Mouse (Mus musculus) neural tube, embryonic 12.5 days (tissue): ENCODE measurements around the gene Mecom. TPM values are rescaled to one million over a fixed set of nuclear protein-coding genes. Genes with fewer than 3 reads are reported as not detected.

Experiments used
- ATAC-seq: fragments of 200-750 bp; cut with Nextera tagmentation; 2 replicates; pipeline ENCODE4 v1.8.0; 2017; ENCODE audit warnings: low read depth, mild to moderate bottlenecking, moderate TSS enrichment, moderate library complexity; ENCODE audit not compliant: low FRiP score
- H3K27ac ChIP-seq: fragments of 300-500 bp; sonication (generic); 2 replicates; pipeline ENCODE4 v1.5.1; 2016
- H3K27me3 ChIP-seq: fragments of 300-500 bp; sonication (generic); replicated peaks from 2 replicates; pipeline ENCODE4 v1.6.1; 2016; ENCODE audit warnings: mild to moderate bottlenecking
- H3K36me3 ChIP-seq: fragments of 300-500 bp; sonication (generic); 2 replicates; pipeline ENCODE4 v1.6.1; 2016; ENCODE audit warnings: mild to moderate bottlenecking
- H3K4me1 ChIP-seq: fragments of 300-500 bp; sonication (generic); 2 replicates; pipeline ENCODE4 v1.6.1; 2016
- H3K4me2 ChIP-seq: fragments of 300-500 bp; sonication (generic); replicated peaks from 2 replicates; pipeline ENCODE4 v1.6.1; 2016; ENCODE audit warnings: mild to moderate bottlenecking
- H3K4me3 ChIP-seq: fragments of 300-500 bp; sonication (generic); 2 replicates; pipeline ENCODE4 v1.5.1; 2016
- H3K9ac ChIP-seq: fragments of 300-500 bp; sonication (generic); 2 replicates; pipeline ENCODE4 v1.6.1; 2016; ENCODE audit warnings: mild to moderate bottlenecking
- H3K9me3 ChIP-seq: fragments of 300-500 bp; sonication (generic); 2 replicates; pipeline ENCODE4 v1.6.1; 2016; ENCODE audit warnings: mild to moderate bottlenecking
- WGBS: fragments of 180-500 bp; shearing (Covaris S2); methylation state at CpG from one replicate; pipeline ENCODE4 v1.1.7; 2016; 5-methylcytosine and 5-hydroxymethylcytosine counted together
- polyA plus RNA-seq: library from polyadenylated mRNA; unstranded; fragments of >200 nt; fragmentation: Nextera tagmentation; extraction: Ambion mirVana; gene quantifications from 2 replicates; pipeline ENCODE4 v1.2.1, GENCODE M21; 2016

The Mecom gene
- polyA plus RNA-seq, 1 experiment from 2014 or later, result 16.1 TPM

DNA sequence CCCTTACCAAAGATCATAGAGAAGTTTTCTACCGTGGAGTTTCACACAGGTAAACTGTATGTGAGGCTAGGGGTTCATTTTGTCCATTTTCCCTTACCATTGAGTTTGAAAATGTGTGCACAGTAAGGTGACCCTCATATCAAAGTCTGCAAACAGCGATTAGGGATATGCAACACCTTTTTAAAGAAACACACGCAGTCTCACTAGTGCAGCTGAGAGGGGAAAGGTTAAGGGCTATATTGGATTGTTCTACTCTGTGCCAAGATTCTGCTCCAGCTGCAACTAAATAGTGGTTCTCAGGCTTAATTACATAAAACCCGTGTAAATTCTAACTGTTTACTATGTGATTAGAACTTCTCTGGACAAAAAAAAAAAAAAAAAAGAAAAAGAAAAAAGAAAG lies 263.7 kb downstream of the Mecom start:
- 84% methylated on average over 4 of the region's 4 CpGs for WGBS
- Histone ChIP-seq H3K9me3 (no peaks in the 10 kb centered on the region), H3K4me1 (peaks cover 8% of the 10 kb centered on the region; the same call in 1 of the 2 replicates), H3K4me2 (no peak overlapping the region), H3K27ac (no peak overlapping the region), H3K36me3 (no peaks in the 10 kb centered on the region), H3K9ac (no peak overlapping the region), H3K27me3 (no peaks in the 10 kb centered on the region), H3K4me3 (no peak overlapping the region)
- ATAC-seq, result no peak

DNA sequence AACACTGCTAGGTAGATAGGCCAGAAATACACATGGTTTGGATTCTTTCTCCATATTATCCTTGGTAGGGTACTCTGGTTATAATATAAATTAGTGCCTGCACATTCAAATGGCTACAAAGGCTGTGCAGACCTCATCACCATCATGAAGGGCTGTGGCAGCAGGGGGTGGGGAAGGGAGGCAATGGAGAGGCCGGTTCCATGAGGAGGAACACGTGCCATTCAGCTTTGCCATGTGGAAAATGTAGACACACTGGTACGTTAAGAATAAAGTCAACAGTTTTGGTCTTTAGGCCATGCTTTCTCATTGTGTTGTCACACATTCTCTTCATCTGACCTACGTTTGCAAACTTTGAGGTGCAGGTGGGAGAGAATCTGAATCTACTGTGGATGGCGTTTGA lies 264.2 kb downstream of the Mecom start:
- Histone ChIP-seq H3K4me3 (no peak overlapping the region), H3K9me3 (no peaks in the 10 kb centered on the region), H3K4me1 (peaks cover 8% of the 10 kb centered on the region; the same call in 1 of the 2 replicates), H3K27ac (no peak overlapping the region), H3K36me3 (no peaks in the 10 kb centered on the region), H3K27me3 (no peaks in the 10 kb centered on the region), H3K4me2 (no peak overlapping the region), H3K9ac (no peak overlapping the region)
- WGBS, result 79% methylated on average over 5 of the region's 5 CpGs
- ATAC-seq, result no peak

DNA sequence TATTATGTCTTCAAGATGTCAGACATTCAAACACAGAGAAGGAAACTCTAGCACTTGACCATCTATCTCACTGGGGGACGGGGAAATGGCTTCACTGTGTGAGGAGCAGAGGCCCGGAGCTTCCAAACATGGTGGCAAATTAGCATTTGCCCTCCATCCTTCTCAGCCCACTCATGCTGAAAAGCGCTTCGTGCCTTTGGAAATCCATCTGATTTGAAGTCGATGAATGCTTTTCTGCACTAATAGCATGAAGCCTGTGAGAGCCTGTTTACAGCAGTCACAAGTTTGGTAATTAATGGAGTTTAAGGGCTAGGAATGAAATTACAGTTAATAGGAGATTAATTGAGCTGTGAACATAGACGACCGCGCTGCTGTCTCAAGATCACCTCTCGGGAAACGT lies 270.2 kb downstream of the Mecom start:
- Histone ChIP-seq H3K9ac (no peak overlapping the region), H3K27ac (no peak overlapping the region), H3K4me3 (no peak overlapping the region), H3K4me2 (no peak overlapping the region), H3K9me3 (no peaks in the 10 kb centered on the region), H3K4me1 (no peaks in the 10 kb centered on the region), H3K27me3 (no peaks in the 10 kb centered on the region), H3K36me3 (no peaks in the 10 kb centered on the region)
- ATAC-seq, result no peak
- WGBS, result 78% methylated on average over 10 of the region's 10 CpGs

DNA sequence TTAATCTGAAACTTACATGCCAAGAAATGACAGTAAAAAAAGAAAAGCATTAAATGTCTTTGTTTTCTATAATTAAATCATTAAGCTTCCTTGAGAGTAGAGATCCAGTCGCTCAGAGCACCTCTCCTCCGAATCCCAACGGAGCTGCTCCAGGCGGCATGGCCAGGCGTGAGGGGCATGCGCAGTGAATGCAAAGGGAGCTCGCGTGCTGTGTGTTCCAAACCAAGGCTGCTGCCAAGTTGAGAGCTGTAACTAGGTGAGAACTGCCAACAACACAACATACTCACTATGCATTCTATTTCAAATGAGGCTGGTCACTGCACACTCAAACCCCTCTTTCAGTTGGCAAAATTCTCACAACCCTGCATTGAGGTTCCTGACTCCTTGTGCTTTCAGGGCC lies 271.7 kb downstream of the Mecom start:
- Histone ChIP-seq H3K27ac (no peak overlapping the region), H3K36me3 (no peaks in the 10 kb centered on the region), H3K4me3 (no peak overlapping the region), H3K9ac (no peak overlapping the region), H3K4me1 (no peaks in the 10 kb centered on the region), H3K9me3 (no peaks in the 10 kb centered on the region), H3K4me2 (no peak overlapping the region), H3K27me3 (no peaks in the 10 kb centered on the region)
- no peak for ATAC-seq
- WGBS, result 91% methylated on average over 8 of the region's 8 CpGs

DNA sequence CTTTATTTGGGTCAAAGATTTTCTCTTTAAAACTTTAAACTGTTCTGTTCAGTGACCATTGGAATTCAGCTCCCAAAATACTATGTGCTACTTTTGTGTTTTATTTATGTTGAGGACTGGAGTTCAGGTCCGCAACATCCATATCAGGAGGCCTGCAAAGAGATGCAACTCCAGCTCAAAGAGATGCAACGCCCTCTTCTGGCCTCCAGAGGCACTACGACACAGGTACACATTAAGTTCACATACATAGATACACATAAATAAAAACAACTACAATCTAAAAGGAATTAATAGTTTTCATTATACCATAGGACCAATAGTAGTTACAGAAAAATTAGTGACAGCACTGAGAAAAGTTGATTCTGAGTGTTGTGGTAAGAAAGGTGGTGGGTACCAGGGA lies 278.6 kb downstream of the Mecom start:
- no peak for ATAC-seq
- Histone ChIP-seq H3K4me3 (no peak overlapping the region), H3K9me3 (no peaks in the 10 kb centered on the region), H3K4me2 (no peak overlapping the region), H3K9ac (no peak overlapping the region), H3K27me3 (no peaks in the 10 kb centered on the region), H3K36me3 (no peaks in the 10 kb centered on the region), H3K27ac (no peak overlapping the region), H3K4me1 (no peaks in the 10 kb centered on the region)
- 71% methylated on average over 3 of the region's 3 CpGs for WGBS

DNA sequence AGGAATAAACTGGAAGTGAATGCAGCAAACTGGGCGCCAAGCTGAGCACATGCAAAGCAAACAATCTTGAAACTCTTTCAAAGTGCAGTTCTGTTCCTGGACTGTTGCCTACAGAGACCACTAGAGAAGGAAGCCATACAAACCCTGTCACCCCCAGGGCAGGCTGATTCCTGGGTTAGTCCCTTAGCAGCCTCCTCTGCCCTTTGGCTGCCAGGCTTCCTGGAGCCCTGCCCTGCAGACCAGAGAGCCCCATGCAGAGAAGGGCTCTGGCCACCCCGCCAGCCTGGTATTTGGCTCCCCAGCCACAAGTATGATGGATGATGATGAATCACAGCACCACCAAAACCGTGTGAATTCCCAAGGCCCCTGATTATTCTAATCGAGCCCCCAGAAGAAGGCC lies 286.9 kb downstream of the Mecom start:
- ATAC-seq, result no peak
- Histone ChIP-seq H3K27me3 (no peaks in the 10 kb centered on the region), H3K27ac (no peak overlapping the region), H3K4me3 (no peak overlapping the region), H3K36me3 (no peaks in the 10 kb centered on the region), H3K4me1 (no peaks in the 10 kb centered on the region), H3K9me3 (no peaks in the 10 kb centered on the region), H3K9ac (no peak overlapping the region), H3K4me2 (no peak overlapping the region)
- 42% methylated on average over 4 of the region's 4 CpGs for WGBS

DNA sequence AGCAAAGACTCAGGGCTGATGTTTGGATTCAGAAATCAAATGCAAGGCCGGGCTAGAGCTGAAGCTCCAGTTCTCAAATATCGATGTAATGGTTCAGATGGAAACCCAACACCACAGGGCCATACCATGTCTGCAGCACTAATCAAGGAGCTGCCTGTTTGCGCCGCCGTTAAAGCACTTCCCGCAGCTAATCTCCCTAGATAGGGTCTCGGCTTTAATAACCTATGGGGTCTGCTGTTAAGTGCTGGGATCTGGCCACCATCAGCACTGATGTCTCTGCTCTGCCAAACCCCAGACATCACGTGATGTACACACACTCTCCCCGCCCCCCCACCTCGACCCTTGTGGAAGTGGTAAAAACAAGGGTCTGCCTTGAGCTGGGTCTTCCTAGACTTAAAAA lies 289.4 kb downstream of the Mecom start:
- no peak for ATAC-seq
- H3K9ac ChIP-seq, result no peak overlapping the region
- no peaks in the 10 kb centered on the region for H3K4me1 ChIP-seq
- no peaks in the 10 kb centered on the region for H3K27me3 ChIP-seq
- H3K4me2 ChIP-seq, result no peak overlapping the region
- H3K4me3 ChIP-seq, result no peak overlapping the region
- 70% methylated on average over 10 of the region's 10 CpGs for WGBS
- no peaks in the 10 kb centered on the region for H3K36me3 ChIP-seq
- no peak overlapping the region for H3K27ac ChIP-seq
- H3K9me3 ChIP-seq, result no peaks in the 10 kb centered on the region

DNA sequence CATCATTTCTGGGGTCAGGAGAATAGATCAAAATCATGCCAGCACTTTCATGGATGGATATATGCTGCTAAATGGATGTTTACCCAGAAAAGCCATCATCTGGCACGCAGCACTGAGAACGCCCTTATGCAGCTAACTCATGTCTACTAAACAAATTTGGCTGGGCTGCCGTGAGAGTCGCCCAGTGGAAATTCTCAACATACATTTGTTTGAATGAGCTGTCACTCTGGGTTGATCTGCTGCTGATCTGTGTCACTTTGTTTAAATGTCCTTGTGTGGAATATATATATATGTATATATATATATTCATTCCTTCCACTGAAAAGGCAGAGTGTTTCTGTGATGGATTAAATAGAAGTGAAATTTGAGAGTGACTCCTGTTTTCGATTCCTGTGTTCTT lies 290.0 kb downstream of the Mecom start:
- no peaks in the 10 kb centered on the region for H3K9me3 ChIP-seq
- no peaks in the 10 kb centered on the region for H3K27me3 ChIP-seq
- WGBS, result 78% methylated on average over 5 of the region's 5 CpGs
- no peak overlapping the region for H3K9ac ChIP-seq
- H3K27ac ChIP-seq, result no peak overlapping the region
- no peaks in the 10 kb centered on the region for H3K36me3 ChIP-seq
- no peak overlapping the region for H3K4me3 ChIP-seq
- ATAC-seq, result no peak
- H3K4me2 ChIP-seq, result no peak overlapping the region
- H3K4me1 ChIP-seq, result no peaks in the 10 kb centered on the region

DNA sequence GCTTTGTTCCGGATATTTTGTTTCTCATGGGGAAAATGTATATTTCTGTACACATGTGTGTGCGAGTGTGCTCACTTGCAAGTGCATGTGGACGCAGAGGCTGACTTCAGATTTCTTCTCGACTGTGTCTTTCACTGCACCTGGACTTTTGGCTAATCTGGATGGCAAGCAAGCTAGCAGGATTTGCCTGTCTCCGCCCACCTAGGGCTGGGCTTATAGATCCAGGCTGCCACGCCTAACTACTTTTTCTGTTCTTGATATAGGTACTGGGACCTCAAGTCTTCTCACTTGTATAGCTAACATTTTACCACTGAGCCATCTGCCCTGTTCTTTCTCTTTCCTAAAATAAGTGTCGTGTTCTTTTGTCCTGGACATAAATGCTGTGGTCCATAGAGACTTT lies 290.9 kb downstream of the Mecom start:
- H3K36me3 ChIP-seq, result no peaks in the 10 kb centered on the region
- H3K4me3 ChIP-seq, result no peak overlapping the region
- no peaks in the 10 kb centered on the region for H3K9me3 ChIP-seq
- H3K4me2 ChIP-seq, result no peak overlapping the region
- H3K27ac ChIP-seq, result no peak overlapping the region
- WGBS, result 85% methylated on average over 7 of the region's 7 CpGs
- H3K4me1 ChIP-seq, result no peaks in the 10 kb centered on the region
- H3K9ac ChIP-seq, result no peak overlapping the region
- no peaks in the 10 kb centered on the region for H3K27me3 ChIP-seq
- no peak for ATAC-seq

DNA sequence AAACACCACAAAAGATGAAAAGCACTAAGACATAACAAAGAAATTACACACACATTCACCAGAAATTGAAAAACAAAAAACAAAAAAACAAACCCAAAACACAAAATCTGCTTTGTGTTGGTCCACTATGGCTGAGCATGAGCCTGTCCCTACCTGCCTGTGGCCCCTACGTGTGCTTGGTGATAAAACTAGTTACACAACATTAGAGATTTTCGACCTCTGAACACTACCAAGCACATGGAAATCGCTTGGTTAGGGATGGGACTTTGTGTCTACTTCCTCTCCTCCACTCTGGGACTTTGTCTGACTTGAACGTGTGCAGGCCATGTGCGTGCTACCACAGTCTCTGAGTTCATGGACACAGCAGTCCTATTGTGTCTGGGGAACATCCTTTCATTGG lies 292.0 kb downstream of the Mecom start:
- no peak for ATAC-seq
- H3K27me3 ChIP-seq, result no peaks in the 10 kb centered on the region
- H3K36me3 ChIP-seq, result no peaks in the 10 kb centered on the region
- no peak overlapping the region for H3K9ac ChIP-seq
- no peaks in the 10 kb centered on the region for H3K9me3 ChIP-seq
- 82% methylated on average over 5 of the region's 5 CpGs for WGBS
- no peak overlapping the region for H3K4me3 ChIP-seq
- H3K4me2 ChIP-seq, result no peak overlapping the region
- no peak overlapping the region for H3K27ac ChIP-seq
- H3K4me1 ChIP-seq, result no peaks in the 10 kb centered on the region

DNA sequence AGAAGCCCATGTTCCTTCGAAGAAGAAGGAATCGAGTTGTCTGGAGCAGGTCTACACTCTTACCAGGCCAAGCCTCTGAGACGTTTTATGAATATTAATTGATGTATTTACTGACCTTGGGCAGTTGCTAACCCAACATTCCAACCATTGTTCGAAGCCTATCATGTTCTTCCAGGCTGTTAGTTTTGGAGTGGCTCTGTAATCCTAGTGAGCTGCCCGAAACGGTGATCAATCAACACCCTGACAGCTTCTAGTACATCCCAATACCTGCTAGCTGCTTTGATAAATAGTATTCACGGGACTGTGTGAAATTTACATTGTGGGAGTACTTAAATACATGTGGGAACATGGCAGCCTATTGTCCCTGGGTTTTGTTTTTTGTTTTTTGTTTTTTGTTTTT lies 293.4 kb downstream of the Mecom start:
- Histone ChIP-seq H3K4me3 (no peak overlapping the region), H3K4me2 (no peak overlapping the region), H3K27me3 (no peaks in the 10 kb centered on the region), H3K9ac (no peak overlapping the region), H3K9me3 (no peaks in the 10 kb centered on the region), H3K36me3 (no peaks in the 10 kb centered on the region), H3K4me1 (no peaks in the 10 kb centered on the region), H3K27ac (no peak overlapping the region)
- ATAC-seq, result no peak
- 55% methylated on average over 7 of the region's 7 CpGs for WGBS

DNA sequence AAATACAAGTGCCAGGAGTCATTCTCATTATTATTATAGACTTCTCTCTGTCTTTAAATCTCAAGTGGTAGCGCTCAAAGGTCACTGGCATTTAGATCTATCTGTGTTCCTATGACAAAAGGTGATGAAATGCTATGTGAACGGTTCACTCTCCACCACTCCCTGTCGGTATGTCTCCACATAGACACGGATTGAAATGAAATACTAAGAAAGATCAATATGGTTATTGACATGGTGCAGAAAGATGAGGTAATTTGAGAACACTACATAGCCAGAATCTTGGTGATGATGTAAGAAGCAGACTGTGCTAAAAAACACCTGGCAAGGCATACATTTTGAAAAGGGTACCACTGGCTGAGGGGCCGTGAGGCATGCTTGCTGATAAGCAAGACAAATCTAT lies 294.1 kb downstream of the Mecom start:
- ATAC-seq, result no peak

DNA sequence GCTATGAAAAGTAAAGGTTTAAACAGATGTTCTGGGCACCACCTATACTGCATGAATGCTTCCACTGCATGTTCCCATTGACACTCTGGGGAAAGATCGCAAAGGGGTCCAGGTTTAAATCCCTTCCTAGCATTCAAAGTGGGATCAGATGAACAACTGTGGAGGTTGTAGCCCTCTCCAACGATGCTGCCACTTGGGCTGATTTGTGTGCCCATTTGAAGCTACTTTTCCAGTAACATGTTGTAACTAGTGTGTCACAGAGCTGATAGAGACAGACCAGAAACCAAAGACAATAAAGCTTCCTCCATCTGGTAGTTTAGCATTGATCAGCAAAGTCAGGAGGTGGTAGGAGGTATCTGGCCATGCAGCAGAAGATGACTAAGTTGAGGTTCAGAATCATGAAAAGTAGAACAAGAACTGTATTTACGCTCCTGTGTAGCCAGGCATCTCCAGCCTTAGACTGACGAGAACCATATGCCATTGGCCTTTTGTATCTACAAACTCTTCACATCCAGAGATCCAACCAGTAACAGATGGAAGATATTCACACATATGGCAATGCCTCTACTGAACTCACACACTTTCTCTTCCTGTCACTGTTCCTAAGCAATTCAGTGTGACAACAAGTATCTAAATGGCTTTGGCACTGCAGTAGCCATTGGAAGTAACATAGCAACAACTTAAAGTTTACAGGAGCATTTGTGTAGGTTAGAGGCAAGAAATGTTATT lies 299.0 kb downstream of the Mecom start:
- H3K9me3 ChIP-seq, result no peaks in the 10 kb centered on the region
- no peak for ATAC-seq
- no peak overlapping the region for H3K9ac ChIP-seq
- H3K27ac ChIP-seq, result no peak overlapping the region
- 84% methylated on average over 4 of the region's 4 CpGs for WGBS
- H3K4me1 ChIP-seq, result no peaks in the 10 kb centered on the region
- H3K4me3 ChIP-seq, result no peak overlapping the region
- no peak overlapping the region for H3K4me2 ChIP-seq
- H3K27me3 ChIP-seq, result no peaks in the 10 kb centered on the region
- no peaks in the 10 kb centered on the region for H3K36me3 ChIP-seq

More for the DNA sequence above, 294.1 kb downstream of the Mecom start:
- no peaks in the 10 kb centered on the region for H3K36me3 ChIP-seq
- no peak overlapping the region for H3K4me2 ChIP-seq
- no peak overlapping the region for H3K27ac ChIP-seq
- H3K27me3 ChIP-seq, result no peaks in the 10 kb centered on the region
- H3K4me3 ChIP-seq, result no peak overlapping the region
- H3K9ac ChIP-seq, result no peak overlapping the region
- H3K9me3 ChIP-seq, result no peaks in the 10 kb centered on the region
- 91% methylated on average over 5 of the region's 5 CpGs for WGBS
- H3K4me1 ChIP-seq, result no peaks in the 10 kb centered on the region
